Mouse (Mus musculus) heart, embryonic 10.5 days (tissue): ENCODE data around the gene Tmem138. TPM values are rescaled to one million over a fixed set of nuclear protein-coding genes. Genes with fewer than 3 reads are reported as not detected.

Source experiments
- DNase-seq: peaks from one replicate; pipeline ENCODE4 v3.0.0-alpha.2; 2017; ENCODE audit warnings: low spot score
- H3K27ac ChIP-seq: fragments of 300-500 bp; sonication (generic); 2 replicates; pipeline ENCODE4 v1.5.1; 2016; ENCODE audit warnings: mild to moderate bottlenecking
- H3K27me3 ChIP-seq: fragments of 300-500 bp; sonication (generic); 2 replicates; pipeline ENCODE4 v1.6.1; 2016; ENCODE audit warnings: mild to moderate bottlenecking; ENCODE audit not compliant: poor library complexity, insufficient read depth, severe bottlenecking
- H3K36me3 ChIP-seq: fragments of 300-500 bp; sonication (generic); 2 replicates; pipeline ENCODE4 v1.6.1; 2016; ENCODE audit warnings: mild to moderate bottlenecking, moderate library complexity
- H3K4me1 ChIP-seq: fragments of 300-500 bp; sonication (generic); 2 replicates; pipeline ENCODE4 v1.6.1; 2016; ENCODE audit warnings: mild to moderate bottlenecking
- H3K4me3 ChIP-seq: fragments of 300-500 bp; sonication (generic); 2 replicates; pipeline ENCODE4 v1.5.1; 2016; ENCODE audit warnings: mild to moderate bottlenecking, moderate library complexity
- H3K9me3 ChIP-seq: fragments of 300-500 bp; sonication (generic); 2 replicates; pipeline ENCODE4 v1.6.1; 2016; ENCODE audit warnings: mild to moderate bottlenecking, moderate library complexity
- WGBS: fragments of 180-500 bp; shearing (Covaris S2); methylation state at CpG from one replicate; pipeline ENCODE4 v1.1.7; 2016; 5-methylcytosine and 5-hydroxymethylcytosine counted together
- polyA plus RNA-seq: library from polyadenylated mRNA; unstranded; fragments of >200 nt; fragmentation: Nextera tagmentation; extraction: Ambion mirVana; gene quantifications from 2 replicates; pipeline ENCODE4 v1.2.1, GENCODE M21; 2016

Gene Tmem138
- polyA plus RNA-seq, 1 experiment from 2014 or later: 39.9 TPM

- 73% methylated on average over 3 of the region's 3 CpGs for WGBS
- DNase-seq: no peak
- H3K27ac ChIP-seq: no peak overlapping the region
- H3K36me3 ChIP-seq: peaks cover 41% of the 10 kb centered on the region; the same call in 1 of the 2 replicates
- no peaks in the 10 kb centered on the region for H3K27me3 ChIP-seq
- no peaks in the 10 kb centered on the region for H3K9me3 ChIP-seq
- H3K4me1 ChIP-seq: no peaks in the 10 kb centered on the region
- H3K4me3 ChIP-seq: no peak overlapping the region
These were observed 13.1 kb upstream of the Tmem138 start for GRCm38 (mm10) chr19:10590301-10590700.

GRCm38 (mm10) chr19:10589127-10589857, 12.1 kb upstream of the Tmem138 start:
- H3K9me3 ChIP-seq: no peaks in the 10 kb centered on the region
- no peaks in the 10 kb centered on the region for H3K4me1 ChIP-seq
- no peaks in the 10 kb centered on the region for H3K27me3 ChIP-seq
- H3K27ac ChIP-seq: no peak overlapping the region
- peaks cover 35% of the 10 kb centered on the region; the same call in 1 of the 2 replicates for H3K36me3 ChIP-seq
- DNase-seq: no peak
- no peak overlapping the region for H3K4me3 ChIP-seq
- 66% methylated on average over 5 of the region's 5 CpGs for WGBS

GRCm38 (mm10) chr19:10587231-10587630, 10.1 kb upstream of the Tmem138 start:
- no peak for DNase-seq
- peaks cover 27% of the 10 kb centered on the region for H3K36me3 ChIP-seq
- no peak overlapping the region for H3K4me3 ChIP-seq
- no peak overlapping the region for H3K27ac ChIP-seq
- H3K9me3 ChIP-seq: no peaks in the 10 kb centered on the region
- H3K27me3 ChIP-seq: no peaks in the 10 kb centered on the region
- H3K4me1 ChIP-seq: no peaks in the 10 kb centered on the region
- whole genome bisulfite sequencing: 85% methylated on average over 8 of the region's 8 CpGs

GRCm38 (mm10) chr19:10585112-10585511, 8.0 kb upstream of the Tmem138 start:
- WGBS: 91% methylated on average over 8 of the region's 8 CpGs
- Histone ChIP-seq H3K36me3 (peaks cover 22% of the 10 kb centered on the region), H3K4me3 (no peak overlapping the region), H3K4me1 (no peaks in the 10 kb centered on the region), H3K27ac (no peak overlapping the region), H3K27me3 (no peaks in the 10 kb centered on the region), H3K9me3 (no peaks in the 10 kb centered on the region)
- no peak for DNase-seq

- Histone ChIP-seq H3K9me3 (no peaks in the 10 kb centered on the region), H3K27ac (no peak overlapping the region), H3K4me3 (no peak overlapping the region), H3K4me1 (0 out of 2 replicates have a peak, but pooled peaks cover 2% of the 10 kb centered on the region), H3K36me3 (peaks cover 22% of the 10 kb centered on the region), H3K27me3 (no peaks in the 10 kb centered on the region)
- DNase-seq: no peak
- 73% methylated on average over 7 of the region's 7 CpGs for WGBS
These were observed 6.5 kb upstream of the Tmem138 start for GRCm38 (mm10) chr19:10583550-10584146.

GRCm38 (mm10) chr19:10581984-10582383, 4.8 kb upstream of the Tmem138 start:
- peaks cover 14% of the 10 kb centered on the region for H3K36me3 ChIP-seq
- DNase-seq: no peak
- no peak overlapping the region for H3K27ac ChIP-seq
- H3K4me3 ChIP-seq: no peak overlapping the region
- 85% methylated on average over 6 of the region's 6 CpGs for WGBS
- peaks cover 12% of the 10 kb centered on the region for H3K4me1 ChIP-seq
- no peaks in the 10 kb centered on the region for H3K9me3 ChIP-seq
- H3K27me3 ChIP-seq: no peaks in the 10 kb centered on the region

- H3K27ac ChIP-seq: no peak overlapping the region
- no peak for DNase-seq
- H3K27me3 ChIP-seq: no peaks in the 10 kb centered on the region
- H3K4me1 ChIP-seq: peaks cover 18% of the 10 kb centered on the region
- H3K4me3 ChIP-seq: no peak overlapping the region
- no peaks in the 10 kb centered on the region for H3K9me3 ChIP-seq
- H3K36me3 ChIP-seq: peaks cover 14% of the 10 kb centered on the region
- 69% methylated on average over 3 of the region's 3 CpGs for WGBS
These were observed 3.6 kb upstream of the Tmem138 start for GRCm38 (mm10) chr19:10580761-10581160.

- Histone ChIP-seq H3K4me3 (no peak overlapping the region), H3K9me3 (no peaks in the 10 kb centered on the region), H3K36me3 (peaks cover 14% of the 10 kb centered on the region), H3K4me1 (peaks cover 19% of the 10 kb centered on the region), H3K27me3 (no peaks in the 10 kb centered on the region), H3K27ac (no peak overlapping the region)
- 75% methylated on average over 3 of the region's 3 CpGs for WGBS
- no peak for DNase-seq
These were observed 2.9 kb upstream of the Tmem138 start for GRCm38 (mm10) chr19:10580102-10580501.

GRCm38 (mm10) chr19:10569627-10570026, 7.5 kb downstream of the Tmem138 start:
- H3K36me3 ChIP-seq: peaks cover 60% of the 10 kb centered on the region

GRCm38 (mm10) chr19:10565217-10565616, 11.9 kb downstream of the Tmem138 start:
- peaks cover 10% of the 10 kb centered on the region for H3K4me1 ChIP-seq
- H3K27ac ChIP-seq: no peak overlapping the region
- H3K27me3 ChIP-seq: no peaks in the 10 kb centered on the region
- no peak overlapping the region for H3K4me3 ChIP-seq
- WGBS: 69% methylated on average over 4 of the region's 4 CpGs
- no peak for DNase-seq
- no peaks in the 10 kb centered on the region for H3K9me3 ChIP-seq
- H3K36me3 ChIP-seq: peaks cover 18% of the 10 kb centered on the region

More at GRCm38 (mm10) chr19:10569627-10570026, 7.5 kb downstream of the Tmem138 start:
- WGBS: 89% methylated on average over 6 of the region's 6 CpGs
- Histone ChIP-seq H3K9me3 (no peaks in the 10 kb centered on the region), H3K4me1 (no peaks in the 10 kb centered on the region), H3K4me3 (no peak overlapping the region), H3K27me3 (no peaks in the 10 kb centered on the region), H3K27ac (no peak overlapping the region)
- no peak for DNase-seq

GRCm38 (mm10) chr19:10564278-10564677, 12.9 kb downstream of the Tmem138 start:
- Histone ChIP-seq H3K4me1 (peaks cover 10% of the 10 kb centered on the region), H3K4me3 (no peak overlapping the region), H3K36me3 (peaks cover 10% of the 10 kb centered on the region; the same call in 1 of the 2 replicates), H3K9me3 (no peaks in the 10 kb centered on the region), H3K27me3 (no peaks in the 10 kb centered on the region), H3K27ac (no peak overlapping the region)
- 73% methylated on average over 6 of the region's 6 CpGs for WGBS
- DNase-seq: no peak

GRCm38 (mm10) chr19:10562351-10562750, 14.8 kb downstream of the Tmem138 start:
- no peaks in the 10 kb centered on the region for H3K9me3 ChIP-seq
- 48% methylated on average over 5 of the region's 5 CpGs for WGBS
- no peak for DNase-seq
- H3K36me3 ChIP-seq: 0 out of 2 replicates have a peak, but pooled peaks cover under 1% of the 10 kb centered on the region
- no peaks in the 10 kb centered on the region for H3K27me3 ChIP-seq
- H3K4me3 ChIP-seq: no peak overlapping the region
- H3K27ac ChIP-seq: peak overlapping the region; percentile 90
- peaks cover 10% of the 10 kb centered on the region for H3K4me1 ChIP-seq

GRCm38 (mm10) chr19:10561558-10562314, 15.4 kb downstream of the Tmem138 start:
- Histone ChIP-seq H3K27ac (peak overlapping the region; percentile 90), H3K9me3 (no peaks in the 10 kb centered on the region), H3K4me1 (peaks cover 10% of the 10 kb centered on the region), H3K36me3 (no peaks in the 10 kb centered on the region), H3K4me3 (no peak overlapping the region), H3K27me3 (no peaks in the 10 kb centered on the region)
- WGBS: 35% methylated on average over 6 of the region's 6 CpGs
- no peak for DNase-seq
